Mouse (Mus musculus) midbrain, embryonic 16.5 days (tissue): Measurements from ENCODE around the gene Cd70. TPM values are rescaled to one million over a fixed set of nuclear protein-coding genes. Genes with fewer than 3 reads are reported as not detected.

ENCODE experiments used
- ATAC-seq: fragments of 200-750 bp; cut with Nextera tagmentation; 2 replicates; pipeline ENCODE4 v1.8.0; 2017; ENCODE audit warnings: moderate TSS enrichment
- H3K27ac ChIP-seq: fragments of 300-500 bp; sonication (generic); 2 replicates; pipeline ENCODE4 v1.5.1; 2014; ENCODE audit warnings: mild to moderate bottlenecking, low read length, mixed read lengths
- H3K27me3 ChIP-seq: fragments of 300-500 bp; sonication (generic); 2 replicates; pipeline ENCODE4 v1.6.1; 2014; ENCODE audit warnings: low read depth, low read length, mixed read lengths; ENCODE audit not compliant: control insufficient read depth, insufficient read depth
- H3K36me3 ChIP-seq: fragments of 300-500 bp; sonication (generic); 2 replicates; pipeline ENCODE4 v1.6.1; 2014; ENCODE audit warnings: mild to moderate bottlenecking, low read length, moderate library complexity, mixed read lengths; ENCODE audit not compliant: control insufficient read depth, insufficient read depth
- H3K4me1 ChIP-seq: fragments of 300-500 bp; sonication (generic); 2 replicates; pipeline ENCODE4 v1.6.1; 2014; ENCODE audit warnings: mild to moderate bottlenecking, low read length, mixed read lengths; ENCODE audit not compliant: control insufficient read depth, insufficient read depth
- H3K4me2 ChIP-seq: fragments of 300-500 bp; sonication (generic); 2 replicates; pipeline ENCODE4 v1.6.1; 2014; ENCODE audit warnings: mild to moderate bottlenecking, low read length, mixed read lengths
- H3K4me3 ChIP-seq: fragments of 300-500 bp; sonication (generic); 2 replicates; pipeline ENCODE4 v1.5.1; 2014; ENCODE audit warnings: low read depth, mild to moderate bottlenecking, low read length, moderate library complexity, mixed read lengths
- H3K9ac ChIP-seq: fragments of 300-500 bp; sonication (generic); 2 replicates; pipeline ENCODE4 v1.6.1; 2014; ENCODE audit warnings: low read depth, low read length, mixed read lengths
- H3K9me3 ChIP-seq: fragments of 300-500 bp; sonication (generic); replicated peaks from 2 replicates; pipeline ENCODE4 v1.6.1; 2014; ENCODE audit warnings: mild to moderate bottlenecking, low read length, mixed read lengths; ENCODE audit not compliant: control insufficient read depth, poor library complexity, severe bottlenecking
- WGBS: fragments of 180-500 bp; shearing (Covaris S2); extraction: QIAGEN DNeasy Blood & Tissue Kit; methylation state at CpG from one replicate; pipeline ENCODE4 v1.1.7; 2014; 5-methylcytosine and 5-hydroxymethylcytosine counted together
- polyA plus RNA-seq: library from polyadenylated mRNA; unstranded; fragments of >200 nt; fragmentation: Nextera tagmentation; extraction: Ambion mirVana; gene quantifications from 2 replicates; pipeline ENCODE4 v1.2.1, GENCODE M21; 2015

Cd70 gene
- polyA plus RNA-seq, 1 experiment from 2014 or later: 2.2 TPM

GRCm38 (mm10) chr17:57123192-57124118 lies 26.1 kb downstream of the Cd70 start:
- H3K36me3 ChIP-seq: no peaks in the 10 kb centered on the region
- H3K4me2 ChIP-seq: no peak overlapping the region
- no peak for ATAC-seq
- H3K4me3 ChIP-seq: no peak overlapping the region
- H3K9ac ChIP-seq: no peak overlapping the region
- no peaks in the 10 kb centered on the region for H3K9me3 ChIP-seq
- WGBS: 90% methylated on average over 11 of the region's 11 CpGs
- H3K4me1 ChIP-seq: no peaks in the 10 kb centered on the region
- no peak overlapping the region for H3K27ac ChIP-seq
- H3K27me3 ChIP-seq: no peaks in the 10 kb centered on the region; the same call in 1 of the 2 replicates

- no peak overlapping the region for H3K9ac ChIP-seq
- H3K27ac ChIP-seq: no peak overlapping the region
- no peaks in the 10 kb centered on the region for H3K4me1 ChIP-seq
- H3K27me3 ChIP-seq: no peaks in the 10 kb centered on the region; the same call in 1 of the 2 replicates
- no peaks in the 10 kb centered on the region for H3K36me3 ChIP-seq
- WGBS: 94% methylated on average over 2 of the region's 2 CpGs
- H3K4me3 ChIP-seq: no peak overlapping the region
- H3K4me2 ChIP-seq: no peak overlapping the region
- H3K9me3 ChIP-seq: no peaks in the 10 kb centered on the region
- ATAC-seq: no peak
Observed at GRCm38 (mm10) chr17:57121856-57122255, 27.7 kb downstream of the Cd70 start.

GRCm38 (mm10) chr17:57118524-57119349 lies 30.8 kb downstream of the Cd70 start:
- Histone ChIP-seq H3K9me3 (no peaks in the 10 kb centered on the region), H3K36me3 (no peaks in the 10 kb centered on the region), H3K27ac (no peak overlapping the region), H3K9ac (no peak overlapping the region), H3K27me3 (no peaks in the 10 kb centered on the region; the same call in 1 of the 2 replicates), H3K4me3 (no peak overlapping the region), H3K4me1 (no peaks in the 10 kb centered on the region), H3K4me2 (no peak overlapping the region)
- peak; percentile 45; the same call in 1 of the 2 replicates for ATAC-seq
- WGBS: 2% methylated on average over 11 of the region's 11 CpGs

GRCm38 (mm10) chr17:57116801-57117200 lies 32.8 kb downstream of the Cd70 start:
- no peaks in the 10 kb centered on the region for H3K36me3 ChIP-seq
- no peak overlapping the region for H3K4me2 ChIP-seq
- no peaks in the 10 kb centered on the region for H3K4me1 ChIP-seq
- H3K4me3 ChIP-seq: no peak overlapping the region
- no peaks in the 10 kb centered on the region; the same call in 1 of the 2 replicates for H3K27me3 ChIP-seq
- ATAC-seq: no peak
- H3K9ac ChIP-seq: no peak overlapping the region
- no peaks in the 10 kb centered on the region for H3K9me3 ChIP-seq
- H3K27ac ChIP-seq: no peak overlapping the region
- 79% methylated on average over 2 of the region's 2 CpGs for WGBS

GRCm38 (mm10) chr17:57112768-57113474 lies 36.7 kb downstream of the Cd70 start:
- no peak for ATAC-seq

GRCm38 (mm10) chr17:57110005-57110404 lies 39.6 kb downstream of the Cd70 start:
- H3K9me3 ChIP-seq: no peaks in the 10 kb centered on the region
- no peaks in the 10 kb centered on the region for H3K36me3 ChIP-seq
- no peak overlapping the region for H3K9ac ChIP-seq
- H3K27me3 ChIP-seq: no peaks in the 10 kb centered on the region
- no peak overlapping the region for H3K27ac ChIP-seq
- 83% methylated on average over 1 of the region's 1 CpGs for WGBS
- H3K4me1 ChIP-seq: no peaks in the 10 kb centered on the region; the same call in 1 of the 2 replicates
- H3K4me2 ChIP-seq: no peak overlapping the region
- no peak for ATAC-seq
- H3K4me3 ChIP-seq: no peak overlapping the region

More at GRCm38 (mm10) chr17:57112768-57113474, 36.7 kb downstream of the Cd70 start:
- 91% methylated on average over 10 of the region's 10 CpGs for WGBS
- no peaks in the 10 kb centered on the region for H3K9me3 ChIP-seq
- no peaks in the 10 kb centered on the region for H3K27me3 ChIP-seq
- H3K4me3 ChIP-seq: no peak overlapping the region
- no peak overlapping the region for H3K4me2 ChIP-seq
- no peaks in the 10 kb centered on the region for H3K4me1 ChIP-seq
- no peak overlapping the region for H3K27ac ChIP-seq
- H3K36me3 ChIP-seq: no peaks in the 10 kb centered on the region
- H3K9ac ChIP-seq: no peak overlapping the region

- ATAC-seq: no peak
- H3K9ac ChIP-seq: no peak overlapping the region
- H3K4me3 ChIP-seq: no peak overlapping the region
- H3K27me3 ChIP-seq: no peaks in the 10 kb centered on the region
- H3K36me3 ChIP-seq: no peaks in the 10 kb centered on the region
- peaks cover 3% of the 10 kb centered on the region; the same call in 1 of the 2 replicates for H3K4me1 ChIP-seq
- H3K9me3 ChIP-seq: no peaks in the 10 kb centered on the region
- H3K27ac ChIP-seq: no peak overlapping the region
- no peak overlapping the region for H3K4me2 ChIP-seq
- WGBS: 56% methylated on average over 5 of the region's 5 CpGs
Observed at GRCm38 (mm10) chr17:57108666-57109171, 40.9 kb downstream of the Cd70 start.

- 93% methylated on average over 7 of the region's 7 CpGs for WGBS
- H3K9ac ChIP-seq: no peak overlapping the region
Observed at GRCm38 (mm10) chr17:57108040-57108665, 41.4 kb downstream of the Cd70 start.

More at GRCm38 (mm10) chr17:57108040-57108665, 41.4 kb downstream of the Cd70 start:
- Histone ChIP-seq H3K36me3 (no peaks in the 10 kb centered on the region), H3K4me1 (peaks cover 3% of the 10 kb centered on the region; the same call in 1 of the 2 replicates), H3K27ac (no peak overlapping the region), H3K4me2 (no peak overlapping the region), H3K27me3 (no peaks in the 10 kb centered on the region), H3K9me3 (no peaks in the 10 kb centered on the region), H3K4me3 (no peak overlapping the region)
- no peak for ATAC-seq
